Mouse (Mus musculus) midbrain, embryonic 16.5 days (tissue): ENCODE results near the gene Pdzrn4. TPM values are rescaled to one million over a fixed set of nuclear protein-coding genes. Genes with fewer than 3 reads are reported as not detected.
A peak's percentile ranks its signal among the peaks of the same experiment; 100 is the strongest.
"Not testable (repeated sequence)": the region's sequence is repeated elsewhere in the genome, so short reads cannot be mapped to it uniquely, and the experiment has no call there.

Experiments used
- ATAC-seq: fragments of 200-750 bp; cut with Nextera tagmentation; 2 replicates; pipeline ENCODE4 v1.8.0; 2017; ENCODE audit warnings: moderate TSS enrichment
- H3K27ac ChIP-seq: fragments of 300-500 bp; sonication (generic); 2 replicates; pipeline ENCODE4 v1.5.1; 2014; ENCODE audit warnings: mild to moderate bottlenecking, low read length, mixed read lengths
- H3K27me3 ChIP-seq: fragments of 300-500 bp; sonication (generic); 2 replicates; pipeline ENCODE4 v1.6.1; 2014; ENCODE audit warnings: low read depth, low read length, mixed read lengths; ENCODE audit not compliant: control insufficient read depth, insufficient read depth
- H3K36me3 ChIP-seq: fragments of 300-500 bp; sonication (generic); 2 replicates; pipeline ENCODE4 v1.6.1; 2014; ENCODE audit warnings: mild to moderate bottlenecking, low read length, moderate library complexity, mixed read lengths; ENCODE audit not compliant: control insufficient read depth, insufficient read depth
- H3K4me1 ChIP-seq: fragments of 300-500 bp; sonication (generic); 2 replicates; pipeline ENCODE4 v1.6.1; 2014; ENCODE audit warnings: mild to moderate bottlenecking, low read length, mixed read lengths; ENCODE audit not compliant: control insufficient read depth, insufficient read depth
- H3K4me2 ChIP-seq: fragments of 300-500 bp; sonication (generic); 2 replicates; pipeline ENCODE4 v1.6.1; 2014; ENCODE audit warnings: mild to moderate bottlenecking, low read length, mixed read lengths
- H3K4me3 ChIP-seq: fragments of 300-500 bp; sonication (generic); 2 replicates; pipeline ENCODE4 v1.5.1; 2014; ENCODE audit warnings: low read depth, mild to moderate bottlenecking, low read length, moderate library complexity, mixed read lengths
- H3K9ac ChIP-seq: fragments of 300-500 bp; sonication (generic); 2 replicates; pipeline ENCODE4 v1.6.1; 2014; ENCODE audit warnings: low read depth, low read length, mixed read lengths
- H3K9me3 ChIP-seq: fragments of 300-500 bp; sonication (generic); replicated peaks from 2 replicates; pipeline ENCODE4 v1.6.1; 2014; ENCODE audit warnings: mild to moderate bottlenecking, low read length, mixed read lengths; ENCODE audit not compliant: control insufficient read depth, poor library complexity, severe bottlenecking
- WGBS: fragments of 180-500 bp; shearing (Covaris S2); extraction: QIAGEN DNeasy Blood & Tissue Kit; methylation state at CpG from one replicate; pipeline ENCODE4 v1.1.7; 2014; 5-methylcytosine and 5-hydroxymethylcytosine counted together
- polyA plus RNA-seq: library from polyadenylated mRNA; unstranded; fragments of >200 nt; fragmentation: Nextera tagmentation; extraction: Ambion mirVana; gene quantifications from 2 replicates; pipeline ENCODE4 v1.2.1, GENCODE M21; 2015

The Pdzrn4 gene
- 37.1 and 44.9 TPM in 2 replicates for polyA plus RNA-seq

- peak within 1 kb of the TSS; percentile 63 for H3K4me3 ChIP-seq
- peaks cover 11% of the 10 kb centered on the region for H3K4me1 ChIP-seq
- peaks cover 9% of the 10 kb centered on the region for H3K27me3 ChIP-seq
- under 1% methylated on average over 65 of the region's 65 CpGs for WGBS
- ATAC-seq = peak; percentile 86
- no peaks in the 10 kb centered on the region for H3K9me3 ChIP-seq
- no peak within 1 kb of the TSS for H3K27ac ChIP-seq
- no peaks in the 10 kb centered on the region for H3K36me3 ChIP-seq
- peak within 1 kb of the TSS; percentile 66 for H3K9ac ChIP-seq
- peak within 1 kb of the TSS; percentile 98 for H3K4me2 ChIP-seq
These were observed at the start of gene Pdzrn4 for GRCm38 (mm10) chr15:92396770-92397608. Pdzrn4 (plus strand) TSS chr15:92396881.

GRCm38 (mm10) chr15:92347426-92347825 lies 49.3 kb upstream of the Pdzrn4 start:
- Histone ChIP-seq H3K27me3 (no peaks in the 10 kb centered on the region), H3K4me3 (no peak overlapping the region), H3K4me1 (peaks cover 12% of the 10 kb centered on the region), H3K9me3 (peaks cover under 1% of the 10 kb centered on the region; the same call in 1 of the 2 replicates), H3K36me3 (no peaks in the 10 kb centered on the region), H3K9ac (no peak overlapping the region), H3K4me2 (no peak overlapping the region), H3K27ac (no peak overlapping the region)
- no peak for ATAC-seq
- WGBS = 49% methylated on average over 4 of the region's 4 CpGs

GRCm38 (mm10) chr15:92347902-92348301 lies 48.8 kb upstream of the Pdzrn4 start:
- WGBS = 11% methylated on average over 3 of the region's 3 CpGs
- ATAC-seq = peak; percentile 91
- Histone ChIP-seq H3K4me3 (no peak overlapping the region), H3K9ac (no peak overlapping the region), H3K27ac (peak overlapping the region; percentile 61), H3K27me3 (no peaks in the 10 kb centered on the region), H3K4me1 (peaks cover 12% of the 10 kb centered on the region), H3K4me2 (no peak overlapping the region), H3K36me3 (no peaks in the 10 kb centered on the region), H3K9me3 (peaks cover 3% of the 10 kb centered on the region; the same call in 1 of the 2 replicates)

- not testable (repeated sequence) for H3K9ac ChIP-seq, H3K9me3 ChIP-seq, H3K36me3 ChIP-seq, H3K4me2 ChIP-seq, ATAC-seq, H3K27me3 ChIP-seq, H3K4me3 ChIP-seq
- Histone ChIP-seq H3K4me1 (peaks cover 12% of the 10 kb centered on the region), H3K27ac (peak overlapping the region; percentile 61)
These were observed 48.2 kb upstream of the Pdzrn4 start for GRCm38 (mm10) chr15:92348453-92348852.

- 61% methylated on average over 6 of the region's 6 CpGs for WGBS
- H3K4me3 ChIP-seq = no peak overlapping the region
These were observed 32.5 kb upstream of the Pdzrn4 start for GRCm38 (mm10) chr15:92364153-92364552.

GRCm38 (mm10) chr15:92364592-92364991 lies 32.1 kb upstream of the Pdzrn4 start:
- H3K9ac ChIP-seq = no peak overlapping the region
- ATAC-seq = no peak
- H3K36me3 ChIP-seq = no peaks in the 10 kb centered on the region
- H3K9me3 ChIP-seq = no peaks in the 10 kb centered on the region
- H3K4me3 ChIP-seq = no peak overlapping the region
- H3K4me1 ChIP-seq = no peaks in the 10 kb centered on the region
- no peak overlapping the region for H3K27ac ChIP-seq
- no peaks in the 10 kb centered on the region for H3K27me3 ChIP-seq
- H3K4me2 ChIP-seq = no peak overlapping the region

More at GRCm38 (mm10) chr15:92364153-92364552, 32.5 kb upstream of the Pdzrn4 start:
- H3K9ac ChIP-seq = no peak overlapping the region
- no peak for ATAC-seq
- H3K36me3 ChIP-seq = no peaks in the 10 kb centered on the region
- H3K27me3 ChIP-seq = no peaks in the 10 kb centered on the region
- no peak overlapping the region for H3K4me2 ChIP-seq
- H3K4me1 ChIP-seq = no peaks in the 10 kb centered on the region
- no peak overlapping the region for H3K27ac ChIP-seq
- H3K9me3 ChIP-seq = no peaks in the 10 kb centered on the region

GRCm38 (mm10) chr15:92394811-92395210 lies 1.9 kb upstream of the Pdzrn4 start:
- ATAC-seq = no peak
- H3K9me3 ChIP-seq = no peaks in the 10 kb centered on the region
- H3K9ac ChIP-seq = no peak overlapping the region
- no peak overlapping the region for H3K4me3 ChIP-seq
- no peaks in the 10 kb centered on the region for H3K36me3 ChIP-seq
- 89% methylated on average over 5 of the region's 5 CpGs for WGBS
- H3K4me2 ChIP-seq = no peak overlapping the region
- H3K27me3 ChIP-seq = peaks cover 9% of the 10 kb centered on the region
- H3K4me1 ChIP-seq = peaks cover 11% of the 10 kb centered on the region
- H3K27ac ChIP-seq = no peak overlapping the region

- Histone ChIP-seq H3K4me3 (no peak overlapping the region), H3K9ac (no peak overlapping the region), H3K27ac (no peak overlapping the region), H3K27me3 (peaks cover 9% of the 10 kb centered on the region), H3K36me3 (no peaks in the 10 kb centered on the region), H3K4me1 (peaks cover 11% of the 10 kb centered on the region), H3K9me3 (no peaks in the 10 kb centered on the region), H3K4me2 (no peak overlapping the region)
- WGBS = 54% methylated on average over 2 of the region's 2 CpGs
- ATAC-seq = no peak
These were observed 2.1 kb downstream of the Pdzrn4 start for GRCm38 (mm10) chr15:92398747-92399146.

- Histone ChIP-seq H3K27ac (no peak overlapping the region), H3K36me3 (no peaks in the 10 kb centered on the region), H3K4me2 (no peak overlapping the region), H3K4me3 (no peak overlapping the region), H3K9ac (no peak overlapping the region), H3K9me3 (no peaks in the 10 kb centered on the region), H3K4me1 (peaks cover 11% of the 10 kb centered on the region), H3K27me3 (peaks cover 9% of the 10 kb centered on the region)
- 87% methylated on average over 5 of the region's 5 CpGs for WGBS
- ATAC-seq = no peak
These were observed 2.6 kb downstream of the Pdzrn4 start for GRCm38 (mm10) chr15:92399278-92399677.
